Mouse (Mus musculus) spleen, adult 2 months (tissue): ENCODE results near the gene Heg1.

ENCODE experiments used
- CTCF ChIP-seq: fragments of 200-500 bp; IDR thresholded peaks from 2 replicates; pipeline ENCODE4 v1.5.1; 2011; ENCODE audit warnings: mild to moderate bottlenecking, inconsistent platforms; ENCODE audit not compliant: insufficient read depth, insufficient read length, insufficient replicate concordance; ENCODE audit errors: extremely low read depth
- POLR2A ChIP-seq: fragments of 200-500 bp; IDR thresholded peaks from 2 replicates; pipeline ENCODE4 v1.6.1; 2011; ENCODE audit warnings: low read depth, low read length, inconsistent platforms

DNA sequence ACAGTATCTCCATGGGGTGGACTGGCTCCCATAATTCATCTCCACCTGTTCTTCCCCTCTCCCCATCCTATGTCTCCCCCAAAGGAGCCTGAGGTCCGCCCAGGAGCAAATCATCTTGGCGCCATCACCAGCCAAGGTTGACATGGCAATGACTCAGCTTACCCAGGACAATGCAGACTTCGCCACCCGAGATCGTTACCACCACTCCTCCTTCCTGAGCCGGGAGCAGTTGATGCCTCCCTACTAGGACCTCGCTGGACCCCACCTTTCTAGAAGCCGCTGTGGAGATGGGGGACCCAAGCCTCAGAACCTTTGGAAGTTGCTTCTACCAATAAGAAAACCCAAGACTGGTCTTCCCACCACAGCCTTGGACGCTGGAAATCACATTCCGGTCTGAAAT, 21.3 kb upstream of the Heg1 start:
- TF ChIP-seq CTCF (no peak), POLR2A (no peak)
